Mouse (Mus musculus) small intestine, adult 2 months (tissue): ENCODE measurements at regions not wholly inside any gene's neighbourhood (a gene's known extent, or its start where the extent isn't known, plus 50 kb on each side); places are given as distances from the start of the nearest gene placed in this dataset.
A peak's percentile ranks its signal among the peaks of the same experiment; 100 is the strongest.

Source experiments
- H3K27ac ChIP-seq: fragments of 200-500 bp; 2 replicates; pipeline ENCODE4 v1.5.1; 2012; ENCODE audit warnings: low read depth, low read length, control low read depth, inconsistent platforms; ENCODE audit not compliant: insufficient read depth
- H3K27me3 ChIP-seq: fragments of 200-500 bp; 2 replicates; pipeline ENCODE4 v1.6.1; 2012; ENCODE audit warnings: mild to moderate bottlenecking, moderate library complexity, low read length, inconsistent platforms; ENCODE audit not compliant: control insufficient read depth, insufficient read depth
- H3K36me3 ChIP-seq: fragments of 200-500 bp; 2 replicates; pipeline ENCODE4 v1.6.1; 2012; ENCODE audit warnings: mild to moderate bottlenecking, low read length, control low read depth, inconsistent platforms; ENCODE audit not compliant: control insufficient read depth, insufficient read depth
- H3K4me1 ChIP-seq: fragments of 200-500 bp; 2 replicates; pipeline ENCODE4 v1.6.1; 2012; ENCODE audit warnings: low read length, inconsistent platforms, mixed read lengths; ENCODE audit not compliant: control insufficient read depth, insufficient read depth, insufficient read length
- H3K4me3 ChIP-seq: fragments of 200-500 bp; 2 replicates; pipeline ENCODE4 v1.5.1; 2012; ENCODE audit warnings: low read depth, mild to moderate bottlenecking, control low read depth, inconsistent platforms, low read length, moderate library complexity
- CTCF ChIP-seq: fragments of 200-500 bp; IDR thresholded peaks from 2 replicates; pipeline ENCODE4 v1.5.1; 2012; ENCODE audit warnings: low read depth, mild to moderate bottlenecking, control low read depth, inconsistent platforms, low read length, moderate library complexity, mixed read lengths; ENCODE audit not compliant: insufficient replicate concordance, insufficient read length; ENCODE audit errors: extremely low read depth
- POLR2A ChIP-seq: fragments of 200-500 bp; IDR thresholded peaks from 2 replicates; pipeline ENCODE4 v1.6.1; 2012; ENCODE audit warnings: low read depth, mild to moderate bottlenecking, control low read depth, inconsistent platforms, low read length, moderate library complexity
- WGBS: fragments of 180-500 bp; shearing (Covaris S2); methylation state at CpG from one replicate; pipeline ENCODE4 v1.1.7; 2018; 5-methylcytosine and 5-hydroxymethylcytosine counted together

DNA sequence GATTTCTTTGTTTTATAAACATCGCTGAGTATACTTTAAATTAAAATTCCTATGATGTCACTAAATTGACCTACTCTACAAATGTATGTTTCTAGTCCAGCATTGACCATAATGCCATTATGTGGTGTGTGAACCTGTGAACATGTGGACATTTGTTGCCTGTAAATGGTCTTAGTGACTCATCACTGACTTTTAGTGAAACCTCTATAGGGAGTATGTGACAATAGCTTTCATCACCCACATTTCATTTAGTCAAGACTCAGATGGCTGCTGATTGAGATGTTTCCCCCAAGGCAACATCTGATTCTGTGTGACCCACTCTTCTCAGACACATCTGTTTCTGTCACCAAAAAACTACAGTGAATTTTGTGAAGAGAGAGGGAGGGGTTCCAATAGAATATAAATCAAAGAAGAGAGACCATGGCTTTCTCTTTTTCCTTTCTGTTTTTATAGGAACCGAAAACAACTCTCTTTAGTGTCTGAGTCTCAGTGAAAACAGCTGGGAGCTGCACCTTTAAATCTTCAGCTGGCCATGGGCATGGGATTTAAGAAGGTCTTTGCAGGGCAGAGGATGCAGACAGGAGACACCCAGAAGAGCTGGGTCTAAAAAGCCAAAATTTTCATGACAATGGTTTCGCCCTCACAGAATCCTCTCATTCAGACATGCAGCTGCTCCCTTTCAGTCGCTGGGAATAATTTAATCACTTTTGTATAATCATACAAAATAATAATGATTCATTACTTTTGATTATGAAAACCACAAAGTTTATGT is 148.4 kb downstream of the Tm4sf1 start:
- H3K4me3 ChIP-seq, result no peak overlapping the region
- WGBS, result 59% methylated on average over 4 of the region's 4 CpGs
- no peaks in the 10 kb centered on the region for H3K36me3 ChIP-seq
- no peaks in the 10 kb centered on the region for H3K27me3 ChIP-seq
- no peak overlapping the region for H3K27ac ChIP-seq
- TF ChIP-seq POLR2A (no peak), CTCF (no peak)
- H3K4me1 ChIP-seq, result no peaks in the 10 kb centered on the region

- TF ChIP-seq POLR2A, result no peak
- no peak for TF ChIP-seq CTCF
Measured at GRCm38 (mm10) chr3:57149156-57149555, 152.6 kb downstream of the Tm4sf1 start.

DNA sequence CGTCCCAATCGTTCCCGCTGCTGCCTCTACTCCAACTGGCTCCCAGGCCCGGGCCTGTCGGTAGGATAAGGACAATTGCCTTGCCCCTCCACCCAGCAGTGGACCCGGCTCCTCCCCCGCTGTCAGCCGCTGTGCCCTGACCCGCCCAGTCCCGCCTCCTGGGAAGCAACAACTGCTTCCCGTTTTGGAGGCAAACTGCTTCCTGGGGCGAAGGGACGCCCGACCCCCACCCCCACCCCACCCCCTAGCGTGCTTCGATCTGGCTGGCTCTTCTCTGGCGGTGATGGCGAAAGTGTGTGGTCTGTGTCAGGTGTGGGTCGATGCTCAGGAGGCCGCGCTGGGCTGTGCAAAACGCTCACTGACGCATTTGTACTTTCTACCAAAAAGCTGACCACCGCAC is 164.9 kb downstream of the Tm4sf1 start:
- peak overlapping the region; percentile 21 for H3K4me3 ChIP-seq
- H3K27ac ChIP-seq, result no peak overlapping the region
- H3K27me3 ChIP-seq, result no peaks in the 10 kb centered on the region
- 21% methylated on average over 24 of the region's 24 CpGs for WGBS
- peaks cover 2% of the 10 kb centered on the region; the same call in 1 of the 2 replicates for H3K4me1 ChIP-seq
- no peaks in the 10 kb centered on the region for H3K36me3 ChIP-seq
- TF ChIP-seq POLR2A (no peak), CTCF (no peak)

More at GRCm38 (mm10) chr3:57149156-57149555, 152.6 kb downstream of the Tm4sf1 start:
- 68% methylated on average over 3 of the region's 3 CpGs for WGBS
- Histone ChIP-seq H3K4me1 (no peaks in the 10 kb centered on the region), H3K27me3 (no peaks in the 10 kb centered on the region), H3K36me3 (no peaks in the 10 kb centered on the region), H3K27ac (no peak overlapping the region), H3K4me3 (no peak overlapping the region)

GRCm38 (mm10) chr3:57128606-57129005 is 173.2 kb downstream of the Tm4sf1 start:
- Histone ChIP-seq H3K36me3 (no peaks in the 10 kb centered on the region), H3K27me3 (no peaks in the 10 kb centered on the region), H3K4me3 (no peak overlapping the region), H3K4me1 (no peaks in the 10 kb centered on the region), H3K27ac (no peak overlapping the region)
- TF ChIP-seq CTCF, result no peak
- TF ChIP-seq POLR2A, result no peak
- 90% methylated on average over 2 of the region's 2 CpGs for WGBS

- no peak overlapping the region for H3K4me3 ChIP-seq
- no peak for TF ChIP-seq POLR2A
- TF ChIP-seq CTCF, result no peak
- 58% methylated on average over 4 of the region's 4 CpGs for WGBS
Measured at GRCm38 (mm10) chr3:57125792-57126485, 175.8 kb downstream of the Tm4sf1 start.

GRCm38 (mm10) chr3:57118016-57118415 is 183.8 kb downstream of the Tm4sf1 start:
- no peaks in the 10 kb centered on the region for H3K36me3 ChIP-seq
- H3K27ac ChIP-seq, result no peak overlapping the region
- 87% methylated on average over 1 of the region's 1 CpGs for whole genome bisulfite sequencing
- H3K27me3 ChIP-seq, result no peaks in the 10 kb centered on the region
- no peak overlapping the region for H3K4me3 ChIP-seq
- TF ChIP-seq POLR2A, result no peak
- TF ChIP-seq CTCF, result no peak
- no peaks in the 10 kb centered on the region for H3K4me1 ChIP-seq

More at GRCm38 (mm10) chr3:57125792-57126485, 175.8 kb downstream of the Tm4sf1 start:
- Histone ChIP-seq H3K4me1 (no peaks in the 10 kb centered on the region), H3K27me3 (no peaks in the 10 kb centered on the region), H3K36me3 (no peaks in the 10 kb centered on the region), H3K27ac (no peak overlapping the region)

DNA sequence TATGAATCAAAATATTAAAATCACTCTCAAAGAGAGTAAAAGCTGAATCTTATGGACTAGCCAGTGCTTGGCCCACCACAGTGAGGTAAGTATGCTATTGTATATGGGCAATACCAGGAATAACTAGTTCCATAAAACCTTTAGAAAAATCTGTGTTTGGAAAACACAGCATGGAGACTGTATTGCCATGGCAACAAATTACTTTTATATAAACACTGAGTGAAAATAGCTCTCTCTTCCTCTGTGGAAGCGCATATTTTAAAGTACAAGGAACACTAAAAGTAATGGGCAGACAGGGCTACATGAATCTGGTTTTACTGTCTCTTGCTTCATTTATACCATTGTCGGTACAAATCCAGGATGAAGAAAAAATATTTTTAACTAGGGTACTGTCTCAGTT is 199.5 kb downstream of the Tm4sf1 start:
- H3K36me3 ChIP-seq, result no peaks in the 10 kb centered on the region
- H3K27me3 ChIP-seq, result no peaks in the 10 kb centered on the region
- WGBS, result 64% methylated on average over 2 of the region's 2 CpGs
- no peaks in the 10 kb centered on the region for H3K4me1 ChIP-seq
- no peak overlapping the region for H3K4me3 ChIP-seq
- TF ChIP-seq POLR2A (no peak), CTCF (no peak)
- no peak overlapping the region for H3K27ac ChIP-seq
